Mouse (Mus musculus) gastrocnemius, postnatal 14 days (tissue): ENCODE data around the gene Crtam. TPM values are rescaled to one million over a fixed set of nuclear protein-coding genes. Genes with fewer than 3 reads are reported as not detected.

Source experiments
- DNase-seq: peaks from one replicate; pipeline ENCODE4 v3.0.0; 2021; ENCODE audit warnings: mixed read lengths
- intact Hi-C: fragments of 180-260 bp; cut with DNase I; formaldehyde crosslinking; loops from one replicate; pipeline ENCODE4 v1.15.1; 2025; ENCODE audit warnings: low total_unique reads
- long read RNA-seq, 2 experiments: library from polyadenylated mRNA; stranded (forward); transcript quantifications; one replicate each; pipeline ENCODE4 v2.0.0; 2021
- total RNA-seq, 2 experiments: library from RNA; stranded (reverse); gene quantifications; 2 replicates each; pipeline ENCODE4 v1.2.3; 2021

Gene Crtam
- not detected for total RNA-seq
- long read RNA-seq, experiment 1 = 0 reads
- long read RNA-seq, experiment 2 = 0 reads

DNA sequence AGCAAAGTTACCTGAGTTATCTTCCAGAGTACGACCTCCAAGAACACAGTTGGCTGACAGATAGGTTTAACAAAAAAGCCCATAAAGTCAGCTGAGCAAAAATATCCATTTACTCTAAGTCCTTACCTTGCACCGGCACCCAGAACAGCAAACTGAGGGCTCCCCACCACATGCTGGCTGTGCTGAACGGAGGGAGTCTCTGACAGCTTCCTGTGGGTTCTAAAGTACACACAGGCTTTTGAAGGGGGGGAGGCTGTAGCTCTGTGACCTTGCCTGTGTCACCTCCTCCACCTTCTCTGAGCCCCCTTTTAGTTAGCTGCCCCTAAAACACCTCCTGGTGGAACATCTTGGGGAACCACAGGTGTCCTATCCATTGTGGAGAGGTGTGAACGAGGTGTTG, at the start of gene Crtam:
Gene Crtam, minus strand, starts transcription at position 214 of the 400 bp plus-strand sequence.
- no peak for DNase-seq
- intact Hi-C loops = no loop called here

DNA sequence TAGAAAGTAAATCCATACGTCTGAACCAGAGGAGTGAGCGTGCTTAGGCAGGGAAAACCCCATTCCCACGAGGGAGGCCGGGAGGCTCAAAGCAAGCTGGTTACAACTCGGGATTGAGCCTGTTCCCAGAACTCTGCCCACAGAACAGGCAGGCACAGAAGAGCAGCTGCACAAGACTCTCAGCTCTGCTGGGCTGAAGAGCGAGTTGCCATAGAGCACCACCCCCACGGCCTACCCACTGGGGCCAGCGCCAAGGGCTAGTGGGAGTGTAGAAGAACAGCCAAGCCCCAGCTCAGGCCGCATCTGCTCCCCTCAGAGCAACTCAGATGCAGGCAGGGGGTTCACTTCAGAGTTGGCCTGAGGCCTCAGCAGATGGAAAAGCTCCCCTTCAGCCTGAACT, 49.7 kb upstream of the Crtam start:
- peak; percentile 58 for DNase-seq
- intact Hi-C loops = no loop called here

DNA sequence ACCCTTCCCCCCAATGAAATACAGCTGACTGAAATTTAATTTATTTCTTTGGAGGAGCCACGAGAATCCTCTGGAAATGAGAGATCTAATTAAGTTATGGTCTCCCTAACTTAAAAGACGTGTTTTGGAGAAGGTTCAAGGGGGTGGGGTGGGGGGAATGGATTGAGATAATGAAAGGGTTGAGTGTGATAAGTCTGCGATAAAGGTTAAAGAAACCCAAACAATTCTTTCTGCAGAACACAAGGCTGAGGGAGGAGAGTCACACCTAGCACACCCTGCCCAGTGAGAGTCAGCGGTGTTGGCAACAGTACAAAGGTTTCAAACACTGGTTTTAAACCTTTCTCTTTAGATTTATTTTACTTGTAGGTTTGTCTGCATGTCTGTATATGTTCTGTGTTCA, 49.0 kb upstream of the Crtam start:
- no peak for DNase-seq
- intact Hi-C loops = no loop called here

DNA sequence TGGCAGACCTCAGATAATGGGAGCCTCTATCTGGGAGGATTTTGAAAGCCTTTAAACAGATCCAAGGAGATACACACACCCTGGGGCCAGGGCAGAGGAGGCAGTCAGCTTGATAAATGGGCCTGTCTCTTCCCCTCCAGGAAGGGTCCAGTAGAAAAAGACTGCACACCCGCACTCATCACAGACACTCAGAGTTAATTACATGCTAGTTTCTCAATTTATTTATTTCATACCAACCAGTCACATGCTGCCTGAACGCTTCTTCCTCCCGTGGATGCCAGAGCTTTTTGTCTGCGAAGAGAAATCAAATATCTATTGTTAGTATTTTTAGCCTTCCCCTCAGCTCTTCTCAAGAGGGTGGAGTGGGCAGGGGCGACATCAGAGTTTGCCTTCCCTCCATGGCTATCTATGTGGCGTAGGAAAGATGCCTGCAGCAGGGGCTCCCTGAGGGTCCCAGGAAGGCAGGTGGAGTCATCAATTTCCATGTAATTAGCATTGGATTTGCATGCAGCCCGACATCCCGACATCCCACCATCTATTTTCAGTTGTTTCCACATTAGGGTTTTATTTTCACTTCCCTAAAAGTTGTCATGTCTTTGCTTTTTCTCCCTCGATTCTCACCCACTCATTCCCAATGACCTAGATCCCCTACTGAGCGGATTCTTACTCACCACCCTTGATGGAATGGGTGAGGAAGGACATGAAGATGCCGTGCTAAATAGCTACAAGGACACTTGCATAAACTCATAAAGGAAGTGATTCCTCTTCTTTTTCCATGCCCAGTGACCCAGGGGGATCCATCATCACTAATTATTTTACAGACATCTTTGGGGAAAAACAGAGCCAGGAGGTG, 46.9 kb upstream of the Crtam start:
- no peak for DNase-seq
- intact Hi-C loops = no loop called here

DNA sequence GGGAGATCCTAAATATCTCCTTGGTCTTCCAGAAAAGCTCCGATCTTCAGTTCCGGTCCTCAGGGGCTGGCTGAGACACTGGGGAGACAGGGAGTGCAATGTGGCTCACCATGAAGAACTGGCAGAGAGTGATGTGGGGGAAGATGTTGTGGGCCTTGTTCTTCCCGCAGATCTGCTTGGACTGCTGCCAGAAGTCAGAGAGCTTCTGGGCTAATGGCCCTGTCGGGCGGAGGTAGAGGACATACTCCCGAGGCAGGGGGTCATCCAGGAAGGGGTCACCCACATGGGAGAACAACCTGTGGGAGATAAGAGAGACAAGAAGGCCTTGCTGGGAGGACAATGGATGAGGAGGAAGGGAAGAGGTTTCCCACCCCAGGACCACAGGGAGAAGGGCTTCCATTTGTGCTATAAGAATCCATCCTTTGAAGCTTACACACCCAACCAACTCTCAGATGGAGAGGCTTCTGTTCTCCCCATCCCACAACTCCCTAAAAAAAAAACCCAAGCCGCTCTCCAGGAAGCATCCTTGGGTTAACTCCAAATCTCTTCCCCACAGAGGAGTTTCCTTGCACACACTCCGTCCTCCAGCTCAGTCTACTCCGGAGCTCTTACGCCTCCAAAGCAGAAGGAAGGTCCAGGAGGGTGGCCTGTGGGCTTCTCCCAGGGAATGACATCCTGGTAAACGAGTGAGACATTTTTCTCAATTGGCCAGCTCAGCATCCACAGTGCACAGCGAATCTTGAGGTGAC, 46.1 kb upstream of the Crtam start:
- DNase-seq = no peak
- intact Hi-C loops = no loop called here

DNA sequence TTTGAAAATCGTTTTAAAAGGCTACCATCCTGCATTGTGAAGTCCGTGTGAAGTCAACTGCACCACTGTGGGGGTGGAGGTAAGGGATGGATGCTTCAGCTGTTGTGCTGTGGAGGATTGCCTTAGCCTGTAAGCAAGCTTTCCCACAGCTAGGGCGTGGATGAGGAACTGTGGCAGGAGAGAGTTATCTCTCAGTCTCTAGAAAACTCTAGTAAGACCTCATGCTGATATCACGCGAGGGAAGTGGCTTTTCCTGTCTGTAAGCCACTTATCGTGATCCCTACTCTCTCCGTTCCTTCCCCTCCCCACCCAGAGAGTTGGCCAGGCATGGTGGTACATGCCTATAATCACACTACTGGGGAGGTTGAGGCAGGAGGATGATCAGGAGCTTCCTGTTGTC, 44.9 kb upstream of the Crtam start:
- DNase-seq = no peak
- intact Hi-C loops = no loop called here

DNA sequence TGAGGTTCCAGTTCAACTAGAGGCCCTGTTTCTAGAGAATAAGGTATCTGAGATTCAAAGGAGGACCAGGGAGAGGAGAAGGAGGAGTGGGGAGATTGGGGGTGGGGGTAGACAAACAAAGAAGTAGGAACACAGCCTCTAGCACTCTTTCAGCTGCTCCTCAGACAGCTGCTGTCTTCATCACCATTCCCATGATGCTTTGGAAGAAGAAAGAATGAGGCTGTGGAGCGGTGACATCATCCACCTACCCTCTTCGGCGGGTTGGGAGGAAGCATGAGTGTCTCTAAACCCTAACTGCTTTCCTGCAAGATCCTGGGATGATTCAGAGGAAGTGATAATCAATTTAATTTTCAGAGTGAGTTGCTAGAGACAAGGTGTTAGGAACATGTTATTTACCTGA, 44.4 kb upstream of the Crtam start:
- intact Hi-C loops = no loop called here

DNA sequence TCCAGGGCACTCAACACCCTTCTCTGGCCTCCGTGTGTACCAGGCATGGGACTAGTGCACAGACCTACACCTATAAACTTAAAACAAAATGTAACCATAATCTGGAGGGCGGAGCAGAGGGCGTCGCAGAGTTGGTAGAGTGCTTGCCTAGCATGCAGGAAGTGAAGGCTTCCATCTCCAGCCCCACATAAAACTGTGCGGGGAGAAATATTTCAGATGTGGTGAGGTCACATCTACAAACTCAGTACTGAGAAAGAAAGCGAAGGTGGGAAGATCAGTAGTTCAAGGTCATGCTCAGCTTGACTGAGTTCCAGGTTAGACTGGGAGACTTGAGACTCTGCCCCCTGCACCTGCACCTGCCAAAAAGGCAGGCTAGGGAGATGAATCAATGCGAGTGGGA, 43.8 kb upstream of the Crtam start:
- intact Hi-C loops = no loop called here
- DNase-seq = no peak

More for the DNA sequence above, 44.4 kb upstream of the Crtam start:
- DNase-seq = no peak

DNA sequence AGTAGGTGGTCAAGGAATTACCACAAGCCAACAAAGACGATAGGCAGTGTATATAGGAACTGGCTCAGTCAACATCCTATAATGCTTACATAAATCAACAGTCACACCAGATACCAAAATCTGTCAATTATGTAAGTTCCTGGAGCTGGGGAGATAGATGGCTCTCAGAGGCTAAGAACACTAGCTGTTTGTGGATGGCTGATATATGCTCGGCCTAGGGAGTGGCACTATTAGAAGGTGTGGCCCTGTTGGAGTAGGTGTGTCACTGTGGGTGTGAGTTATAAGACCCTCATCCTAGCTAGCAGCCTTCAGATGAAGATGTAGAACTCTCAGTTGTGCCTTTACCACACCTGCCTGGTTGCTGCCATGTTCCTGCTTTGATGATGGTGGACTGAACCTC, 43.2 kb upstream of the Crtam start:
- intact Hi-C loops = loop anchor here (2.0 kb wide), 1 partner anchor 143 kb away; no protein-coding TSS in a partner anchor
- DNase-seq = no peak

DNA sequence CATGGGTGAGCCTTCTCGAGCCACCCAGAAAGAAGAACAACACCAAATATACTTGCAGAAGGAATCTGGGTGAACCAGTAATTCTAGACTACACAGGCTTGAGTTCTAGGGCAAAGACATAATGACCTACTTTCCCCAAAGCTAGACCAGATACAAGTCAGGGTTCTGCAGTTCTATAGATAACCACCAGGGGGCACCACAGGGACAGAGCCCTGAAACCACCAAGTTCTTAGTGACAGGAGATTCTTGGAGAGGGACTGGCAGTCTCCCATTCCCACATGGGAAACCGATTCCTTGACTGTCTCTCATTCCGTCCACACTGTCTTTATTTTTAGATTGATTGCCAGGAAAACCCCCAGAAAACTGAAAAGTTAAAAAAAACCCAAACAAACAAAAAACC, 40.2 kb upstream of the Crtam start:
- peak; percentile 79 for DNase-seq
- intact Hi-C loops = no loop called here

DNA sequence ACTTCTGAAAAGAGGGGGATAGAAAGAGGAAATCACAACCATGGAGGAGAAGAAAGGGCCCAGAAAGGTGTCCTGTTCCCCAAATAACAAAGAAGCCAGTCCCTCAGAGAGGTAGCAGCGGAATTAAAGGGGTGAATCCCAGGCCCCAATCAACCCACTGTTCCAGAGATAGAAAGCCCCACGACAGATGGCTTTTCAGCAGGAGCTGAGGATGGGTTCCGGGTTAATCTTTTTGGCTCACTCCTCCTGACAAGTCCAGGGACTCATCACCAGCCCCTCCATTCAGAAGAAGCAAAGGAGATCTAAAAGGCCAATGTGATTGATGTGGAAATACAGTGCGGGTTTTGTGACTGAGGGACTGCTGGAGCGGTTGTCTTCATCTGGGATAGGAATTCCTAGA, 39.2 kb upstream of the Crtam start:
- no peak for DNase-seq
- intact Hi-C loops = no loop called here

DNA sequence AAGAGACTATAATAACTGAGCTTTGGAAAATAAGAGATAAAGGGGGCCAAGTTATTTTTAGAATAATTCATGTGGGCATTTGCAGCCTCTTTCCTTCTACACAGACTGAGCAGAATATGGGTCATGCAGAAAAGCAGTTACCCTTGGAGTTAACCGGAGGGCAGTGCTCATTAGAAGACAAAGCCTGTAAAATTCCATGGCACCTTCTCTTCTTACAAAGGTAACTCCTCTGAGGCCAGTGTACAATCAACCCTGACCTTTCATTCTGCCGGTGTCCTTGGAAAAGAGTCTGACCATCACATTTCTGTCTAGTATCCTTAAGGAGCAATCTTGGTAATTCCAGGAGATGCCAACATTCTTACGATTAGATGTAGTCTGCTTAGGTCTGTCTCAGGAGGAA, 37.0 kb upstream of the Crtam start:
- DNase-seq = no peak
- intact Hi-C loops = no loop called here

DNA sequence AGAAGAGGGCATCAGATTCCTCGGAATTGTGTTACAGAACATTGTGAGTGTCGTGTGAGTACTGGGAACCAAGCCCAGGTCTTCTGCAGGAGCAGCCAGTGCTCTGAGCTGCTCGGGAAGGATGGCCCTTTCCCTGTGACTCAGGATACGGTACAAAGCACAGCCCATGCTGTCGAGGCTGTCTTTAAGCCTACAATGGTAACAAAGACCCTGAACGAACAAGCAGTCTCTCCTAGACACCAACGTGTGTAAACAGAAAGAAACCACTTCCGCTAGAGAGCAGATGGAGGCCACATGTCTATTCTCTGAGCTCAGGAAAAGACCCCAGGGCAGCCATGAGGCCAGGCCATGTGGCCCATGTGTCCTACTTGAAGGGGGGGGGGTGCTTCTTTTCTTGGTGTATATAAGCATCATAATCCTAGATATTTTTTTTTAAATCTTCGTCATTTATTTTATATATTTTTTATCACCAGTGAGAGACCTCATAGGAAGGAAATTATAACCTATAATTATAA, 33.8 kb upstream of the Crtam start:
- no peak for DNase-seq
- intact Hi-C loops = loop anchor here (5.0 kb wide), 1 partner anchor 46 kb away; no protein-coding TSS in a partner anchor

DNA sequence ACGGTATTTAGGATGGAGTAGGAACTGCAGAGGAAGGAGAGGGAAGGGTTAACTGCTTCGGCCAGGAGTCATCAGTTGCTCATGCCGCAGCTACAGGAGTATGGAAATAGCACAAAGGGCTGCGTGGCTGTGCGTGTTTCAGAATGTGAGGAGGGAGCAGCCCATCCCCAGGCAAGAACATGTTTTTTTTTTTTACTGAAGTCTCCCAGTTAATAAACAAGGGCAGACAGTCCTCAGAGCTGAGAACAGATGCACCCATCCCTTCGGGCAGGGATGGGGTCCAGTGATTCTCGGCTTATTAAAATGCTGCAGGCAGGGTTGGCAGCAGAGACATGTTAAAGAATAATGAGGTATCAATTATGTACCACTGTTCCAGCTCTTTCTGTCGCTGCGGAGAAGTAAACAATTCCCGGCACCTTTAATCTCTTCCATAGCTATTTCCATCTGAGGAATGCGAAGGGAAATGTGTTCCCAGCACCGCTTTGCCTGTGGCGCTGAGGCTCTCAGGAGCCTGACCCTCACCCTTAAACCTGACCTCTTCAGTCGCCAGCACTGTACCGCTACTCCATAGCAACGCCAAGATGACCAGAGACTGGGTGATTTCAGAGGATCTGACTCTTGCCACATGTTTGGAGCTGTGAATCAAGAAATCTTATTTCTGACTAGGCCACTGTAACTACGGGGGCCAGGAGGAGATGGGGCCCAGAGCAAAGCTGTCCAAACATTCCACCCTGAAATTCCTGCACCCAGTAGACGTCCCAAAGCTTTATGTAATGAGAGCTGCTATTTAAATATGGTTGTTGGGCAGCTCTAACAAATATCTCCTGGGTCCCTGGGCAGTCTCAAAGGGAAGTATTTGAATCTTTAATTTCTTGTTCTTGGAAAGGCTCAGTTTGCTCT, 27.4 kb upstream of the Crtam start:
- intact Hi-C loops = no loop called here
- no peak for DNase-seq

DNA sequence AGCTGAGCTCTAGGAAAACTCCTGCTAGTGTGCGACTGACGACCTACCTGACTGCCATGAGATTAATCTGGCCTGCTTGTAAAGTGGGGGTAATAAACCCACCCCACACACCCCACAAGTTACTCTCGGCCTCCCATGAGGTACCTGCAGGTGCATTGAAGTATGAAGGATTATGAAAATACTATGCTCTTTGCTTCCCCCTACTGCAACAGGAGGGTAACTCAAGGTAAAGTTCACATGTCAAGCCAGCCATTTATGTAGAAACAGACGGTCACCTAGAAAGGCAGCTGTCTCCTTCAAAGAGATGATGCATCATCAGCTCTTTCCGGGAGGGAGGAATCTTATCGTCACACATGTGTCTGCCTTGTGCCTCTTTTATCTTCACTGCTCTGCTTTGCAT, 25.4 kb upstream of the Crtam start:
- no peak for DNase-seq

DNA sequence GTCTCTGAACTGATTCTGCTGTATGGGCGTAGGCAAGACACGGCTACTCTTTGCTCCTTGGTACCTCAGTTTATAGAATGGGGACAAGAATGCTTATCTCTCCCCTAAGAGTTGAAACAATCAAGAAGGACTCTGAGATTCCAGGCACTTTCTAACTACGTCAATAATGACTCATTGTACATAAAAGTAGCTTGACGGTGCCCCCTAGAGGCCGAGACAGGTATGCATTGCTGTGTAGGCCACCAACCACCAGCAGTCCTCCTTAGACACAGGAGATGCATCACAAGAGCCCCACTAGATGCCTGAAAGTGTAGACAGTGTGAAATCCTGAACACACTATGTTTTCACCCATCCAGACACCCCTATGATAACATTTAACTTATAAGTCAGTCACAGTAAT, 24.0 kb upstream of the Crtam start:
- intact Hi-C loops = no loop called here
- DNase-seq = no peak

More for the DNA sequence above, 25.4 kb upstream of the Crtam start:
- intact Hi-C loops = no loop called here

DNA sequence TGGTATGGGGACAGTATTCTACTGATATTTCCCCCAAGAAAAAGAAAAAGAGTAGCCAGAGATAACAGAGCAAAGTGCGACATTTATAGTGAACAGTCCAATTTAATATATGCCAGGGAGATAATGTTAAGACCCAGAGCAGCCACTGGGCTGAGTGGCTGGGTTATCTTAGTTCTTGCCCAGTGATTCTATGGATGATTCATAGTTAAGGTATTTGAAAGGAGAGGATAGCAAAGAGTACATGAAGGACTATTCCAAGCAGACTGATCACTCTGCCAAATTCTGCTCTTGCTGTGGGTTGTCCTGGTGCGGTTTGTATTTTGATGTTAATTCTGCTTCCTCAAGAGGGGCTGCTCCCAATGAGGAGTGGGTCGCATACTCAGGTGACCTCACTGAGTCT, 17.3 kb upstream of the Crtam start:
- intact Hi-C loops = no loop called here
- DNase-seq = no peak

DNA sequence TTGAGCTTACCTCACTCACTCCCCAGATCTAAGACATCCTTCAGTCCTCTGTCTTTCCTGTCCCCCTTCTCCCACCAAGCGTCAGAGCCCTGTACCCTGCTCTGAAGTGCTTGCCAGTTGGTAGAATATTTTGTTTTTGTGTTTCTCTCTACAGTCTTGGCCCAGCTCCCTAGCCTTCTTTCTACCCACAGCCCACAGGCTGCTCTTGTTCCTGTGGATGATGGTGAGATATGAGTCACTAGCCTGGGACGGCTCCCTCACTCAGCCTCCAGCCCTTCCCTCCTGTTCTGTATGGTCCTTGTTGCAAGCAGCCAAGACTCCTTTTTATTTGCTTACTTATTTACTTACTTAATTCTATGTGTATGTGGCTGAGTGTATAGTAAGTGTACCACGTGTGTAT, 16.1 kb upstream of the Crtam start:
- no peak for DNase-seq
- intact Hi-C loops = no loop called here

DNA sequence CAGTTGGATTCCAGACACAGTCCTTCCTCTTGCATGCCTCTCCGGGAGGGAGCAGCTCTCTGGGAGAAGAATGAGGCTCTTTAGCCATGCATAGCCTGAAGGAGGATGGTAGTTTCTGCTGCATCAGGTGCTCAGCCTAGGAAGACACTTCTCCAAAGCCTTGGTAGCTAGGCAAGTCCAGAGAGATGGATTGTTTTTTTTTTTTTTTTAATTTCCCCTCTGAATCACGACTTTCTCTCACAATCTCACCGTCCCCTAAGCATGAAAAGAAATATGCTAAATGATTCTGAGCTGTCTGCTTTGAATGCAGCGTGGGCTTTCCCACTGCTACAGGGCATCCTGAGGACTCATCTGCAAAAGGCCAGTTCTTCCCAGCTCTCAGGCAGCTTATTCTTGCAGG, 10.1 kb upstream of the Crtam start:
- intact Hi-C loops = no loop called here

DNA sequence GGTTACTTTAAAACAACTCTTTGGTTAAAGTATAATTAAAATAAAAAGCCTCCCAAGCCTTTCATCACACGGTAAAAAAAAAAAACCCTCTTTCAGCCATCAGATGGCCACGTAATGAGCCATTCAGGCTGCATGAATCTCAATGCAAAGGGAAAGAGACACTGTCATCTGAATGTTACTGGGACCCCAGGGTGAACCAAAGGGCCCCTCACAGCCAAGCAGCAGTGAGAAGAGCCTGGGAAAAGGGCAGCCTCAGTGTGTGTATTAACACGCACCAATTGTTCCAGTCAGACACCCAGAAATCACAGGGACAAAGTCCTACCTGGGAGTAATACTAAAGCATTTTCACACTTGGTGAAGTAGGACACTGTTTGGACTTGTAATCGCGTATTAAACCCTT, 8.0 kb upstream of the Crtam start:
- intact Hi-C loops = no loop called here
- no peak for DNase-seq

More for the DNA sequence above, 10.1 kb upstream of the Crtam start:
- no peak for DNase-seq
